Comparison of ENCODE assay signal across 24 mouse cellular contexts in genomic region chr3:38055627-38056026, GRCm38 (mm10).
DNase-seq lines count a peak whose midpoint lies in the region; ATAC-seq lines count a peak whose summit lies in the region.
"Had no signal": no experiment of that assay in that cellular context is flagged by ENCODE, and none has a peak within 500 bp of the region (broad histone marks: within the 10 kb centered on the region; RNA-seq: fewer than 3 reads in every experiment).

No protein-coding gene starts in this region.

- ATAC-seq in megakaryocyte, adult 5-6 weeks (ENCODE audit: poor library complexity, severe bottlenecking), result no peak
- peak; percentile 63; the same call in 1 of the 2 replicates for ATAC-seq in intestine, embryonic 15.5 days
- no peak for ATAC-seq in stomach, embryonic 16.5 days (ENCODE audit: insufficient read depth, low FRiP score)
- ATAC-seq: activated CD4-positive, CD25-positive, alpha-beta regulatory T cell, adult 4 months; forebrain, embryonic 13.5 days; forebrain, embryonic 15.5 days; forebrain, postnatal 0 days; Patski had no signal

- no peak overlapping the region for H3K27ac ChIP-seq in embryonic facial prominence, embryonic 10.5 days (replicated peaks)
- H3K27ac ChIP-seq in intestine, embryonic 15.5 days, result 0 out of 2 replicates have a peak overlapping the region, but pooled peaks have one; percentile 15
- H3K27ac ChIP-seq in stomach, embryonic 16.5 days (ENCODE audit: low read length), result peak overlapping the region; percentile 13; the same call in 1 of the 2 replicates
- H3K27ac ChIP-seq: embryonic facial prominence, embryonic 12.5 days; forebrain, embryonic 13.5 days; forebrain, embryonic 15.5 days had no signal

- 84% methylated on average over 9 of the region's 9 CpGs for WGBS in embryonic facial prominence, embryonic 10.5 days
- 32% methylated on average over 9 of the region's 9 CpGs for WGBS in intestine, embryonic 15.5 days
- 36% methylated on average over 9 of the region's 9 CpGs for WGBS in stomach, embryonic 16.5 days

- H3K9me3 ChIP-seq in megakaryocyte, embryonic 14.5 days, result peaks cover 12% of the 10 kb centered on the region
- no peaks in the 10 kb centered on the region for H3K9me3 ChIP-seq in embryonic facial prominence, embryonic 10.5 days
- H3K9me3 ChIP-seq in intestine, embryonic 15.5 days, result no peaks in the 10 kb centered on the region
- H3K9me3 ChIP-seq in stomach, embryonic 16.5 days (replicated peaks; ENCODE audit: control insufficient read depth, low read length), result no peaks in the 10 kb centered on the region
- H3K9me3 ChIP-seq: embryonic facial prominence, embryonic 12.5 days; forebrain, embryonic 13.5 days; forebrain, embryonic 15.5 days had no signal

- peak overlapping the region; percentile 51 for H3K4me3 ChIP-seq in megakaryocyte, embryonic 14.5 days (replicated peaks)
- H3K4me3 ChIP-seq in embryonic facial prominence, embryonic 10.5 days, result no peak overlapping the region
- no peak overlapping the region for H3K4me3 ChIP-seq in intestine, embryonic 15.5 days (replicated peaks)
- no peak overlapping the region for H3K4me3 ChIP-seq in stomach, embryonic 16.5 days (replicated peaks; ENCODE audit: low read length)
- H3K4me3 ChIP-seq: embryonic facial prominence, embryonic 12.5 days; forebrain, embryonic 13.5 days; forebrain, embryonic 15.5 days had no signal

- no peak overlapping the region for H3K4me2 ChIP-seq in intestine, embryonic 15.5 days (replicated peaks)
- H3K4me2 ChIP-seq in stomach, embryonic 16.5 days (ENCODE audit: low read depth, low read length), result no peak overlapping the region
- H3K4me2 ChIP-seq: embryonic facial prominence, embryonic 12.5 days; forebrain, embryonic 13.5 days; forebrain, embryonic 15.5 days had no signal

- peak; percentile 13 for DNase-seq in embryonic facial prominence, embryonic 10.5 days (ENCODE audit: low spot score)
- no peak for DNase-seq in spleen, adult 18-20 months
- no peak for DNase-seq in gastrocnemius, postnatal 10 days
- no peak for DNase-seq in thymus, adult 18-20 months
- DNase-seq: adrenal gland, adult 8-10 months; adrenal gland, postnatal 14 days; adrenal gland, postnatal 36 days; cerebellum, adult 11 months; cerebellum, adult 18-20 months; cerebellum, adult 8-10 months; cerebellum, adult 9-11 months; cerebellum, postnatal 14 days; cerebellum, postnatal 36 days; embryo, embryonic 11 days; forebrain, postnatal 0 days had no signal

- no peaks in the 10 kb centered on the region for H3K27me3 ChIP-seq in megakaryocyte, embryonic 14.5 days (replicated peaks)
- H3K27me3 ChIP-seq in embryonic facial prominence, embryonic 10.5 days (replicated peaks; ENCODE audit: low read depth, poor library complexity, severe bottlenecking), result no peaks in the 10 kb centered on the region
- H3K27me3 ChIP-seq in intestine, embryonic 15.5 days (replicated peaks), result no peaks in the 10 kb centered on the region
- no peaks in the 10 kb centered on the region for H3K27me3 ChIP-seq in stomach, embryonic 16.5 days (ENCODE audit: control insufficient read depth, insufficient read depth, low read length)
- H3K27me3 ChIP-seq: embryonic facial prominence, embryonic 12.5 days; forebrain, embryonic 13.5 days; forebrain, embryonic 15.5 days; Patski had no signal

- peaks cover 32% of the 10 kb centered on the region for H3K36me3 ChIP-seq in megakaryocyte, embryonic 14.5 days (replicated peaks; ENCODE audit: low read length)
- no peaks in the 10 kb centered on the region for H3K36me3 ChIP-seq in embryonic facial prominence, embryonic 10.5 days (replicated peaks)
- no peaks in the 10 kb centered on the region for H3K36me3 ChIP-seq in intestine, embryonic 15.5 days
- H3K36me3 ChIP-seq in stomach, embryonic 16.5 days (ENCODE audit: control insufficient read depth, insufficient read depth, low read length), result no peaks in the 10 kb centered on the region
- H3K36me3 ChIP-seq: embryonic facial prominence, embryonic 12.5 days; forebrain, embryonic 15.5 days had no signal

- H3K9ac ChIP-seq in intestine, embryonic 15.5 days, result no peak overlapping the region
- no peak overlapping the region for H3K9ac ChIP-seq in stomach, embryonic 16.5 days (ENCODE audit: low read length)
- H3K9ac ChIP-seq: embryonic facial prominence, embryonic 12.5 days; forebrain, embryonic 13.5 days; forebrain, embryonic 15.5 days; forebrain, postnatal 0 days had no signal

- H3K4me1 ChIP-seq in megakaryocyte, embryonic 14.5 days, result peaks cover 18% of the 10 kb centered on the region
- no peaks in the 10 kb centered on the region for H3K4me1 ChIP-seq in embryonic facial prominence, embryonic 10.5 days
- 0 out of 2 replicates have a peak, but pooled peaks cover 2% of the 10 kb centered on the region for H3K4me1 ChIP-seq in intestine, embryonic 15.5 days (replicated peaks)
- no peaks in the 10 kb centered on the region; the same call in 1 of the 2 replicates for H3K4me1 ChIP-seq in stomach, embryonic 16.5 days (ENCODE audit: control insufficient read depth, insufficient read depth, low read length)
- H3K4me1 ChIP-seq: embryonic facial prominence, embryonic 12.5 days; forebrain, embryonic 13.5 days; forebrain, embryonic 15.5 days had no signal
